Mouse (Mus musculus): ENCODE data around the gene Ccdc88c.

Gene Ccdc88c

GRCm38 (mm10) chr12:100924646-100925339 is 104.1 kb downstream of the Ccdc88c start:
- peak; percentile 33 for DNase-seq

- no peak for DNase-seq
These were observed 118.1 kb downstream of the Ccdc88c start for GRCm38 (mm10) chr12:100910731-100911130.

- no peak for DNase-seq
These were observed 119.1 kb downstream of the Ccdc88c start for GRCm38 (mm10) chr12:100909765-100910164.

DNA sequence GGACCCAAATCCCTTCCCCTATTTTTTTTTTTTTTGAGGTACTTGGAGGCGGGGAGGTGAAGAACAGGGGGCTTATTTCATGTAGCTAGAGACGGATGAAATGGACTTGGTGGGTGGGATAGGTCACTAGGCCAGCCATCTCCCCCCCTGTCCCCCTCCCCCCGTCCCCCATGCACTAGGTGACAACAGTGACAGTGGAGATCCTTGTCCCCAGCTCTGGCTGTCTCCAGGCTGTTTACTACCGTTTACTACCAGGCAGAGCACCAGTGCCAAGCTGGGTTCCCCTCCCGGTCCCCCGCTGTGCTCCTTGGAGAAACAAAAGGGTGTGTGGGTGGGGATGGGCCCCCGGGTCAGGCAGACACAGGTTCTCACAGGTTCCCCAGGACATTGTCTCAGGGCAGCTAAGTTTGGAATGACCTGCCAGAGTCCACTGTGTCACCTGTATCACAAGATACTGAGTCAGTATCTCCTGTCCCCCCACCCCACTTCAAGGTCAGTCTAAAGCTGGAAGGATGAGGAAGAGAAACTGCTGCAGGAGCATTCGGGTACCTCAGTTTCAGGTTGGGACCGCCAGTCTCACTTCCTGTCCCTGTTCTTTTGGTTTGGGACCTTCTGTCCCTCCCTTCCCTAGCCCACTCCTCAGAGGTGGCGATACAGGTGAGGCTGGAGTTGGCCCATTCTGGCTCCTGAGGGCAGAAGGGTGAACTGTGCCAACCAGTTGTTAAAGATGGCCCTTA is 120.4 kb downstream of the Ccdc88c start:
- DNase-seq, result no peak

GRCm38 (mm10) chr12:100907598-100908297 is 121.1 kb downstream of the Ccdc88c start, which contains the start of gene Gpr68:
Gene Gpr68, minus strand, starts transcription at chr12:100908198.
- no peak for DNase-seq

DNA sequence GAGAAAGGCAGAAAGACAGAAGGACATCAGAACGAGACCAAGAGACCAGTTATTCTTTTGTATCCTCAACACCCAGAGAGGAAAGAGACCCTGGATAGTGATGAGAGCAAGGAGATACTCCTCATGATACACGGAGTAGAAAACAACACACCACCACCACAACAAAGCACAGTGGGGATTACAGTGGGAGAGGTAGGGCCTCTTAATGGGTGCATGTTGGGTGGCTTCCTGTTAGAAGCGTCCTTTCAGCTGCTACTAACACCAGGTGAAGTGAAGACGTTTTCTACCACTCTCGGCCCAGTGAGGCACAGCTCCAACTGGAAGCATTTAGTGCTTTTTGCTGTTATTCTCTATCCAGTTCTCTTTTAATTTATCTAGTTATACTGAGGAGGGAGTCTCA is 122.0 kb downstream of the Ccdc88c start:
- DNase-seq, result no peak

GRCm38 (mm10) chr12:100903761-100904160 is 125.1 kb downstream of the Ccdc88c start:
- DNase-seq, result peak; percentile 36

DNA sequence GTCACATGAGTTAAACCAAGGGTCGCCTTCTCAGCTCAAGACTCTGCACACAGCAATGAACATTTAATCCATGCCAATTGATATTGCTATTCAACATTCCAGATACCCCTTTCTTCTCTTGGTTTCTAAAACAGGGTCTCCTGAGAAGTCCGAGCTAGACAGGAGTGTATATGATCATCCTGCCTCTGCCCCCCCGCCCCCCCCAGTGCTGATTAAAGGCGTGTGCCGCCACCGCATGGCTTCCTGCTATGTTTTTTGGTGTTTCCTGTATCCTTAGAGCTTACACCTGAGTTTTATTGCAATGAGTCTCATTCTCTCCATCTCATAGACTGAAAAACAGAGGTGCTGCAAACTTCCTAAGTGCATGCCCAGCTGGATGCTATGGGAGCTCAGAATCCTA is 127.5 kb downstream of the Ccdc88c start:
- no peak for DNase-seq

DNA sequence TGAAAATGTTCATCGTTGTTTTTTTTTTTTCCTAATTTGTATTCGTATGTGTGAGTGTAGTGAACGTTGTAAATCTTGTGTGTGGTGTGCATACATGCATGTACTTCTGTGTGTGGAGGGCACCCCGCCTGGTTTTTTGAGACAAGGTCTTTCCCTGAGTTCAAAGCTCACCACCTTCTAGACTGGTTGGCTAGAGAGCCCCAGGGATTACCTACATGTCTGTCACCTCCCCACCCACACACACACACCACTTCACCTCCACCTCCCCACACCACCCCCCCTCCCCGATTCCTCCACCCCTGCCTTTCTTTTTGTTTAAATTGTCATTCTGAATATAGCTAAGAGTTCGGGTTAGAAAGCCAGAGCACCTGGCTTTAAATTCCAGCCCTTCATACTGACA is 128.0 kb downstream of the Ccdc88c start:
- no peak for DNase-seq

DNA sequence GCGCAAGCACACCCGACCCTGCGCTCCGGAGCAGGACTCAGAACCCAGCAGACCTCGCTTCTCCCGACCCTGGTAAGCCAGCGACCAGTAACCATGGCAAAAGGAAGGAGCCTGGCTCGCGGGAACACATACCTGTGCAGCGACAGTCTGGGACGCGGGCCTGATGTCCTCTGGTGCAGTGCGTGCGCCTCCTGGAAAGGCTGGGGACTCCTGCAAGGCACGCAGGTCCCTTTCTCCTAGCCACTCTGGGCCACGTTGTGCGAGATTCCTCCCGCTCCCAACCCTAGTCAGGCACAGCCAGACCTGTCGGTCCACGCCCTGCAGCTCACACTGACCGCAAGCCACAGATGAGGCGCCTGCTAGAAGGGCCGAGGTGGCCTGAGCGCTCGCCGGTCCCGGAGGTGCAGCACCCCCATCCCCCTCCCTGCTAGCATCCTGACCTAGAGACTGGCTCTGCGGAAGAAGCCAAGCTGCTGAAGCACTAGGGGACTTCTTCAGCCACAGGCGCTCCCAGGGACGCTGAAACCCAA is 129.7 kb downstream of the Ccdc88c start:
- no peak for DNase-seq

DNA sequence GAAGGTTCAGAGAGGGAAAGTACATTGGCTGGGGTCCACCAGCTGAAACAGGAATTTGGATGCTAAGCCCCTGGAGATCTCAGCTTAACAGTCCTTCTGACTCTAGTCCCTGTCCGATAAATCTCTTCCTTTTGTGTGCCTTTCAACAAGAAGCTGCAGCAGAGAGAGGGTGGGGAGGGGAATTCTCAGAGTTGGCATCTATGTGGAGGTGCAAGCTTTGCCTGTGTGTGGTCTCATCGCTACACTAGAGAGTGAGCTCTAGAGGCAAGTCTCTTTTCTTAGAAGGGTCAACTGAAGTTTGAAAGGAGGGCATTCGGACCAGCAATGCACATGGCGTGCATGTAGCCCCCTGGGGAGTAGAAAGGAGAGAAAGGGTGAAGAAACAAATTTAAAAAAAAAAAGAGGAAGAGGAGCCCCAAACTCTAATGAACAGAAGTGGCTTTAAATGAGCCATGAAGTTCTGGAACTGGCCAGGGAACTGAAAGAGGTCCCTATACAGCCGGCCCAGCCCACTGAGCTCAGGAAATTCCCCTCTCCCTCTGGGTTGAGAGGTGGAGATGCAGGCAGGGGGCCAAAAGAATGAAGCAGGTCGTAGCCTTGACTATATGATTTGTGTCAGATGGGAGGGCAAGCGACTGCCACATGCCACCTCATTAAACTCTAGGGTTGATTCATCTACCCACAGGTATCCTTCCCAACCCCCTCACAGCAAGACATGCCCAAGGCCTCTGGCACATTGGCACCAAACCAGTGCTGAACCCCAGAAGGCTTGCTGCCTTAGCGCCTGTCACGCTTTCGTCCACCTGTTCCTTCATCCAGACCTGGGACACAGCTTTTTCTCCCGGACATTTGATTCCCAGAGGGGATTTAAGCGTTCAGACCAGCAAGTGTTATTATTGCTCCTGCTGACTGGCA is 130.9 kb downstream of the Ccdc88c start:
- no peak for DNase-seq

GRCm38 (mm10) chr12:100896661-100897060 is 132.2 kb downstream of the Ccdc88c start:
- DNase-seq, result no peak

DNA sequence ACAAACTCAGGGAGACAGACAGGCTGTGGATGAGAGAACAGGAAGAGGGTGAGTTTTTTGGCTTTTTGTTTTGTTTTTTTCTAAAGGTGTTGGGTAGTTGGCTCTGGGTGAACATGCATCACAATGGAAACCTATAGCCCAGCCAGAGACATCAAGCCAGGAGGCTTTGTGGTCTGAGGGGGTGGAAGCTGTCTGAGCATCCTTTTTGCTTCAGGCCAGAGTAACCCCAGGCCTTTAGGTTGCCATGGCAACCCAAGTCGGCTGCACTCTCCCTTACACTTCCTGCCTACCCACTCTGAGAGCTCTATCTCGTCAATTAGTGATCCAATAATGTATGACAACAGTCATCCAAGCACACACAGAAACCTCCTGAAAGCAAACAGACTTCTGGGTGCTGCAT is 133.4 kb downstream of the Ccdc88c start:
- DNase-seq, result no peak

- DNase-seq, result no peak
These were observed 138.3 kb downstream of the Ccdc88c start for GRCm38 (mm10) chr12:100890548-100890947.

GRCm38 (mm10) chr12:100887801-100888258 is 141.0 kb downstream of the Ccdc88c start:
- DNase-seq, result peak; percentile 26

DNA sequence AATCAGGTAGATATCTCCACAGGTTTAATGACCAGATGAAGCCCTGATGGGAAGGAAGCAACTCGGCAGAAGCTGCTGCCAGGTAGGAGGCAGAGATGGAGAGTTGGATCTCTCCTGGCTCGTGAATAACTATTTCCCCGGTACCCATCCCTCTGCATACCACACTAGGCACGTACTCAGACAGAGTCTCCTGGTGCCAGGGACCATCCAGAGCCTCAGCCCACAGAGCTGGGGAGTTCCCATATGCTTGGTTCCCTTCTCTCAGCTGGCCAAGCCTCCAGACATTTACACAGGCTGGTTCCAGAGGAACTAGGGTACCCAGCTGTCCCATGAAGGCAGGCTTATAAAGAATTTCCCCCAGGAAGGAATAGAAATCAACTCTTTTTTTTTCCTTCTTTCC is 142.0 kb downstream of the Ccdc88c start:
- DNase-seq, result no peak

DNA sequence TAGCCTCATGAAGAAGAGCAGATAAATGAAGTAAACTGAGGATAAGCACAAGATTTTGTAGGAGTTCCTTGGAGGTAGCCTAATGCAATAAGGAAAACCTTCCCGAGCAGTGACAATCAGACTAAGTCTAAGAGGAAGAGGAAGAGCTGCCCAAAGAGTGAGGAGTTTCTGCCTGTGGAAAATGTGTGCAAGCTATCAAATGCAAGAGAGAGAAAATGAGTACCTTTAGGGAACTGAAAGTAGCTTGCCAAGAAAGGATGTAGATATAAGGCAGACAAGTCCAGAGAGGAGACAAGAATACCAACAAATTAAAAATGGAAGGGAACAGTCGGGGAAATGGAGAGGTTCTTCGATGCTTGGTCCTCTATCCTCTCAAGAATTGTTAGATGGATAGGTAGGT is 143.3 kb downstream of the Ccdc88c start:
- no peak for DNase-seq

GRCm38 (mm10) chr12:100883168-100883567 is 145.7 kb downstream of the Ccdc88c start:
- DNase-seq, result peak; percentile 49

DNA sequence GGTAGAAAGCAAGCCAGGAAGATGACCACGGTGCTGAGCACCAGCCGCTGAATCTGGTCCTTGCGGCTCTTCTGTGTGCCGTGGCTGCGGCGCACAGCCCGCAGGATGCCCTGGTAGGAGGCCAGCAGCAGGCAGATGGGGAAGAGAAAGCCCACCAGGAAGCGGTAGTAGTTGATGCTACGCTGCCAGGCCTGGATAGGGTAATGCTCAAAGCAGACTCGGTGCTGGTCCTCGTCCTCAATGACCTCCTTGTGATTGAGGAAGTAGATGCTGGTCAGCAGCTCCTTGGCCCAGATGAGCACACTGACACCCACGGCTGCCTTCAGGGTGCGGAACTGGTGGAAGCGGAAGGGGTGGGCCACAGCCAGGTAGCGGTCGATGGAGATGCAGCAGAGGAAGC is 150.3 kb downstream of the Ccdc88c start:
- peak; percentile 38 for DNase-seq

DNA sequence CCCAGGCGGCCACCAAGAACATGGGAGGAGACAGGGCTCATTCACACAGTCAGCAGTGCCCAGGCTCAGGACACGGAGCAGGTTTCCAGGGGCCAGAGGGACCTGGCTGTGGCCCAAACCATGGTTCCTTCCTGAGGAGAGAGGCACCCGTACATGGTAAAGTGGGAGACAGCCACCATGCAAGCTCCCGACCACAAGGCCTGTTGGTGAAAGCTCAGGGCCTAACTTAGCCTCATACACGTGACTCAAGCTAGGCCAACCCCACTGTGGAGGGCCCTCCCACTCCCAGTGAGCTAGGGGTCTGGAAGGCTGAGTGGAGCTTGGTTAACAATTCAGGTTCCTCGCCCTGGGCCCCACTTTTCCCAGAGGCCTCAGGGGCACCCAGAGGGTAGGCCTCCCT is 150.9 kb downstream of the Ccdc88c start:
- DNase-seq, result no peak

- DNase-seq, result no peak
These were observed 152.9 kb downstream of the Ccdc88c start for GRCm38 (mm10) chr12:100875960-100876359.

DNA sequence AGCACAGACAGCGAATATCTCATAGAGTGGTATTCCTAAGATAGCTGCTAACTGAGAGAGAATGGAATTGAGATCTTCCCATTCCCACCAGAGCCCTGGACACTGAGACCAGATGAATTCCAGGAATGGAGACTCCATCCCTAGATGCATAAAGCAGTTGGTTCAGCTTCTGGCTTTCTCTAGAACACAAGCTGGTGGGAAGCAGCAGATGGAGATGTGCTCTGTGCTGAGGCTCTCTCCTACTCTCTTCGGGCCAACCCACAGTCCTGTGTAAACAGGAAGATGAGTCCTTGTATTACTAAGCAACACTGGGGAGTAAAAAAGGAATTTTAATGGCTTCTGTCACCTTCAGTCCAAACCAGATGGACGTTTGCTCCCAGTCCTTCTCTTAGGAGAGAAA is 153.3 kb downstream of the Ccdc88c start:
- no peak for DNase-seq

All from lung, postnatal 36 days (tissue).